Mouse (Mus musculus) C3H10T1/2 (cell line): Measurements from ENCODE around the gene Npr1. TPM values are rescaled to one million over a fixed set of nuclear protein-coding genes. Genes with fewer than 3 reads are reported as not detected.

Experiments
- polyA plus RNA-seq, 2 experiments: library from polyadenylated mRNA; unstranded; fragments of >200 nt; fragmentation: generic; extraction: Trizol; gene quantifications; one replicate each; pipeline ENCODE4 v1.2.1; 2012; ENCODE audit warnings: missing spikeins in 2 of 2

The Npr1 gene
- polyA plus RNA-seq, result 1 to 10 TPM in 1 of 2 experiments, under 1 TPM in 1; 0.48 to 1.6 TPM

GRCm38 (mm10) chr3:90465686-90466310 is at the start of gene Npr1:
TSS of gene Npr1 (minus strand) at chr3:90465866.

GRCm38 (mm10) chr3:90513796-90514590 is 48.3 kb upstream of the Npr1 start, which contains the start of the genes S100a1 and S100a13:
TSS of gene S100a1 (minus strand) at chr3:90514392.
TSS of gene S100a13 (plus strand) at chr3:90514435.

GRCm38 (mm10) chr3:90508950-90509746 is 43.5 kb upstream of the Npr1 start, which contains the start of gene Chtop:
TSS of gene Chtop (minus strand) at chr3:90509498.

GRCm38 (mm10) chr3:90490696-90491256 is 25.1 kb upstream of the Npr1 start, which contains the start of gene Snapin:
TSS of gene Snapin (minus strand) at chr3:90491033.

GRCm38 (mm10) chr3:90475831-90476611 is 10.4 kb upstream of the Npr1 start, which contains the start of gene Ilf2:
TSS of gene Ilf2 (plus strand) at chr3:90476126.

GRCm38 (mm10) chr3:90433381-90434020 is 32.2 kb downstream of the Npr1 start, which contains the start of gene Ints3:
TSS of gene Ints3 (minus strand) at chr3:90433622.

Other genes with a start within 250 kb of the Npr1 start
- 10 to 100 TPM in 1 of 2 experiments, 1 to 10 TPM in 1; 6.0 to 35.8 TPM for gene Jtb, start 234.3 kb downstream of the Npr1 start, polyA plus RNA-seq
- under 1 TPM; 0.07 to 0.68 TPM for gene Creb3l4, start 222.4 kb downstream of the Npr1 start, polyA plus RNA-seq
- gene Slc39a1, start 217.7 kb downstream of the Npr1 start, polyA plus RNA-seq, result 100 to 1,000 TPM in 1 of 2 experiments, 10 to 100 TPM in 1; 46.6 to 150 TPM
- 10 to 100 TPM; 13.0 to 32.8 TPM for gene Crtc2, start 211.7 kb downstream of the Npr1 start, polyA plus RNA-seq
- 1 to 10 TPM in 1 of 2 experiments, under 1 TPM in 1; 0.66 to 4.7 TPM for gene Dennd4b, start 200.7 kb downstream of the Npr1 start, polyA plus RNA-seq
- 1 to 10 TPM; 1.5 to 9.9 TPM for gene Gatad2b, start 172.7 kb downstream of the Npr1 start, polyA plus RNA-seq
- gene Slc27a3, start 75.9 kb downstream of the Npr1 start, polyA plus RNA-seq, result 1 to 10 TPM in 1 of 2 experiments, under 1 TPM in 1; 0.14 to 2.2 TPM
- 10 to 100 TPM; 17.2 to 28.2 TPM for gene Ints3, start 32.2 kb downstream of the Npr1 start, polyA plus RNA-seq
- gene Ilf2, start 10.3 kb upstream of the Npr1 start, polyA plus RNA-seq, result 10 to 100 TPM; 28.7 to 59.6 TPM
- gene Snapin, start 25.2 kb upstream of the Npr1 start, polyA plus RNA-seq, result 10 to 100 TPM in 1 of 2 experiments, 1 to 10 TPM in 1; 6.5 to 42.9 TPM
- 10 to 100 TPM; 34.7 to 76.9 TPM for gene Chtop, start 43.6 kb upstream of the Npr1 start, polyA plus RNA-seq
- gene S100a1, start 48.5 kb upstream of the Npr1 start, polyA plus RNA-seq, result 100 to 1,000 TPM in 1 of 2 experiments, 10 to 100 TPM in 1; 25.4 to 118 TPM
- gene S100a13, start 48.6 kb upstream of the Npr1 start, polyA plus RNA-seq, result 100 to 1,000 TPM in 1 of 2 experiments, 10 to 100 TPM in 1; 82.1 to 195 TPM
- under 1 TPM; 0.22 to 0.58 TPM for gene S100a14, start 61.0 kb upstream of the Npr1 start, polyA plus RNA-seq
- gene S100a16, start 71.4 kb upstream of the Npr1 start, polyA plus RNA-seq, result 100 to 1,000 TPM in 1 of 2 experiments, 1 to 10 TPM in 1; 3.9 to 111 TPM
- 10 to 100 TPM in 1 of 2 experiments, 1 to 10 TPM in 1; 7.2 to 22.4 TPM for gene S100a3, start 94.7 kb upstream of the Npr1 start, polyA plus RNA-seq
- gene S100a2, start 124.4 kb upstream of the Npr1 start, polyA plus RNA-seq, result not detected
- gene Gm42674, start 136.0 kb upstream of the Npr1 start, polyA plus RNA-seq, result 1 to 10 TPM; 1.2 to 1.6 TPM
- gene S100a4, start 137.9 kb upstream of the Npr1 start, polyA plus RNA-seq, result over 10,000 TPM in 1 of 2 experiments, 1,000 to 10,000 TPM in 1; 5,914 to 20,400 TPM
- 1 to 10 TPM in 1 of 2 experiments, under 1 TPM in 1; 0.98 to 1.2 TPM for gene S100a5, start 142.7 kb upstream of the Npr1 start, polyA plus RNA-seq
- gene S100a6, start 147.0 kb upstream of the Npr1 start, polyA plus RNA-seq, result 1,000 to 10,000 TPM; 5,353 to 9,678 TPM
- 1 to 10 TPM in 1 of 2 experiments, under 1 TPM in 1; 0.43 to 1.8 TPM for gene S100a7a, start 188.2 kb upstream of the Npr1 start, polyA plus RNA-seq
- not detected for gene S100a8, start 203.1 kb upstream of the Npr1 start, polyA plus RNA-seq
- gene S100a9, start 229.9 kb upstream of the Npr1 start, polyA plus RNA-seq, result not detected